8 mouse cellular contexts compared by ENCODE assay signal in the genomic region with DNA sequence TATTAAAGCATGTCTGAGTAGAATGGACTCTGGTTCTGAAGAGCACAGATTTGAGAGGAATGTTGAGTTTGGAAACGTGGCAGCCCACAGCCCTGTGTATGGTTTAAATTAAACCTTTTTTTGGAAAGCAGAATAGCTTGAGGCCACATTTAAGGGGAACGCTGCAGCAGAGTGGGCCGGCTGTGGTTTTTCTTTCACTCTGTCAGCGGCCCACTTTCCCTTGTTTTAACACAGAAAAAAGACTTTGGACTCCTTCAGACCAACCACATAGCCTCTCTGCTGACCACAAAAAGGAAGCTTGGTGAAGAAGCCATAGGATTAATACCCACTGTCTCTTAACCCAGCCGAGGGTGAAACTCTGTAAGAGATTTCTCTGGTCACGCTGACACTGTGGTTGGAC.
DNase-seq lines count a peak whose midpoint lies in the region; ATAC-seq and TF ChIP-seq lines count a peak whose summit lies in the region.
"Had no signal": no experiment of that assay in that cellular context is flagged by ENCODE, and none has a peak within 500 bp of the region (broad histone marks: within the 10 kb centered on the region; RNA-seq: fewer than 3 reads in every experiment).

No protein-coding gene starts in this region.

- H3K36me3 ChIP-seq in liver, embryonic 12.5 days: no peaks in the 10 kb centered on the region
- 0 out of 2 replicates have a peak, but pooled peaks cover 4% of the 10 kb centered on the region for H3K36me3 ChIP-seq in embryonic facial prominence, embryonic 14.5 days (ENCODE audit: control insufficient read depth, insufficient read depth, low read length)
- H3K36me3 ChIP-seq in intestine, embryonic 14.5 days (ENCODE audit: control insufficient read depth, insufficient read depth, low read length): 0 out of 2 replicates have a peak, but pooled peaks cover 5% of the 10 kb centered on the region
- H3K36me3 ChIP-seq in midbrain, postnatal 0 days (ENCODE audit: insufficient read depth, low read length): no peaks in the 10 kb centered on the region

- no peaks in the 10 kb centered on the region; the same call in 1 of the 2 replicates for H3K27me3 ChIP-seq in liver, embryonic 12.5 days (replicated peaks)
- no peaks in the 10 kb centered on the region for H3K27me3 ChIP-seq in embryonic facial prominence, embryonic 14.5 days (replicated peaks; ENCODE audit: control insufficient read depth, insufficient read depth, low read length)
- no peaks in the 10 kb centered on the region for H3K27me3 ChIP-seq in intestine, embryonic 14.5 days (replicated peaks; ENCODE audit: control insufficient read depth, insufficient read depth, low read length)
- no peaks in the 10 kb centered on the region for H3K27me3 ChIP-seq in midbrain, postnatal 0 days (ENCODE audit: insufficient read depth, low read length)

- 10% methylated on average over 6 of the region's 6 CpGs for WGBS in liver, embryonic 12.5 days (ENCODE audit: insufficient replicate concordance)
- 14% methylated on average over 6 of the region's 6 CpGs for WGBS in embryonic facial prominence, embryonic 14.5 days
- WGBS in intestine, embryonic 14.5 days: 19% methylated on average over 6 of the region's 6 CpGs
- 28% methylated on average over 6 of the region's 6 CpGs for WGBS in midbrain, postnatal 0 days

- DNase-seq in liver: peak; percentile 6
- DNase-seq in embryonic facial prominence, embryonic 14.5 days (ENCODE audit: low spot score): peak; percentile 90
- DNase-seq in intestine, embryonic 14.5 days (ENCODE audit: low spot score): peak; percentile 55
- no peak for DNase-seq in midbrain, postnatal 0 days (ENCODE audit: low spot score)
- no peak for DNase-seq in adrenal gland, postnatal 36 days
- DNase-seq in testis, postnatal 14 days (ENCODE audit: low spot score): no peak
- DNase-seq: gastrocnemius, postnatal 10 days had no signal

- H3K4me3 ChIP-seq in liver, embryonic 12.5 days: no peak overlapping the region
- peak overlapping the region; percentile 21 for H3K4me3 ChIP-seq in embryonic facial prominence, embryonic 14.5 days (ENCODE audit: low read depth, low read length)
- H3K4me3 ChIP-seq in intestine, embryonic 14.5 days (ENCODE audit: low read depth, low read length): 0 out of 2 replicates have a peak overlapping the region, but pooled peaks have one; percentile 8
- no peak overlapping the region for H3K4me3 ChIP-seq in midbrain, postnatal 0 days (ENCODE audit: low read depth, low read length)

- no peak overlapping the region for H3K4me2 ChIP-seq in liver, embryonic 12.5 days
- H3K4me2 ChIP-seq in embryonic facial prominence, embryonic 14.5 days (ENCODE audit: low read depth, low read length): peak overlapping the region; percentile 47
- peak overlapping the region; percentile 40 for H3K4me2 ChIP-seq in intestine, embryonic 14.5 days (ENCODE audit: low read length)
- peak overlapping the region; percentile 1; the same call in 1 of the 2 replicates for H3K4me2 ChIP-seq in midbrain, postnatal 0 days (ENCODE audit: low read depth, low read length, poor library complexity, severe bottlenecking)

- TF ChIP-seq CTCF in midbrain, postnatal 0 days (IDR thresholded peaks at IDR 0.05): no peak

- no peak overlapping the region for H3K9ac ChIP-seq in liver, embryonic 12.5 days
- no peak overlapping the region for H3K9ac ChIP-seq in embryonic facial prominence, embryonic 14.5 days (ENCODE audit: low read depth, low read length)
- H3K9ac ChIP-seq in intestine, embryonic 14.5 days (ENCODE audit: low read length): peak overlapping the region; percentile 17; the same call in 1 of the 2 replicates
- H3K9ac ChIP-seq in midbrain, postnatal 0 days (replicated peaks; ENCODE audit: low read length, poor library complexity, severe bottlenecking): no peak overlapping the region

- ATAC-seq in liver, embryonic 12.5 days: no peak
- ATAC-seq in embryonic facial prominence, embryonic 14.5 days (ENCODE audit: low read depth): peak; percentile 88
- no peak for ATAC-seq in intestine, embryonic 14.5 days (replicated peaks; ENCODE audit: low FRiP score, low TSS enrichment, low read depth)
- no peak for ATAC-seq in midbrain, postnatal 0 days (ENCODE audit: low FRiP score)

- peaks cover 4% of the 10 kb centered on the region; the same call in 1 of the 2 replicates for H3K4me1 ChIP-seq in liver, embryonic 12.5 days
- peaks cover 51% of the 10 kb centered on the region for H3K4me1 ChIP-seq in embryonic facial prominence, embryonic 14.5 days (ENCODE audit: control insufficient read depth, insufficient read depth, low read length)
- peaks cover 51% of the 10 kb centered on the region for H3K4me1 ChIP-seq in intestine, embryonic 14.5 days (replicated peaks; ENCODE audit: control insufficient read depth, insufficient read depth, low read length)
- H3K4me1 ChIP-seq in midbrain, postnatal 0 days (ENCODE audit: insufficient read depth, low read length): 0 out of 2 replicates have a peak, but pooled peaks cover 4% of the 10 kb centered on the region

- H3K27ac ChIP-seq in liver, embryonic 12.5 days: no peak overlapping the region
- peak overlapping the region; percentile 89 for H3K27ac ChIP-seq in embryonic facial prominence, embryonic 14.5 days (replicated peaks; ENCODE audit: low read depth, low read length)
- H3K27ac ChIP-seq in intestine, embryonic 14.5 days (ENCODE audit: low read depth): peak overlapping the region; percentile 79
- peak overlapping the region; percentile 27 for H3K27ac ChIP-seq in midbrain, postnatal 0 days (ENCODE audit: low read depth, low read length)

- H3K9me3 ChIP-seq in liver, embryonic 12.5 days (replicated peaks): no peaks in the 10 kb centered on the region
- no peaks in the 10 kb centered on the region for H3K9me3 ChIP-seq in embryonic facial prominence, embryonic 14.5 days (ENCODE audit: control insufficient read depth, low read length)
- H3K9me3 ChIP-seq in intestine, embryonic 14.5 days (ENCODE audit: control insufficient read depth, low read length): no peaks in the 10 kb centered on the region
- no peaks in the 10 kb centered on the region for H3K9me3 ChIP-seq in midbrain, postnatal 0 days (ENCODE audit: low read length)

Comparison
In these comparisons a context has a peak if more than half of its experiments do, and no peak if none do; other contexts are left out.
1. DNase-seq: peak in liver (single experiment), embryonic facial prominence, embryonic 14.5 days (single experiment) and intestine, embryonic 14.5 days (single experiment); none in midbrain, postnatal 0 days (single experiment), adrenal gland, postnatal 36 days (0 of 2) and testis, postnatal 14 days (single experiment).
2. H3K4me3 ChIP-seq: peak in embryonic facial prominence, embryonic 14.5 days (single experiment) and intestine, embryonic 14.5 days (single experiment); none in liver, embryonic 12.5 days (single experiment) and midbrain, postnatal 0 days (single experiment).